Mouse (Mus musculus) adrenal gland, adult 10 weeks (tissue): ENCODE measurements around the gene Erich3. TPM values are rescaled to one million over a fixed set of nuclear protein-coding genes. Genes with fewer than 3 reads are reported as not detected.

Experiments
- polyA plus RNA-seq: library from polyadenylated mRNA; stranded (reverse); fragments of 350-450 nt; fragmentation: Illumina TruSeq; extraction: RNeasy Lipid Tissue Mini Kit (QIAGEN cat#74804); gene quantifications from one replicate; pipeline ENCODE4 v1.2.3, GENCODE M21; 2014; ENCODE audit warnings: low read depth, low replicate concordance

Gene Erich3
- polyA plus RNA-seq = 0.93 TPM

GRCm38 (mm10) chr3:154663545-154663944 lies at the start of gene Erich3:
TSS of gene Erich3 (plus strand) at chr3:154663859.

Other genes starting within 250 kb of the Erich3 start
- 11.7 TPM for gene Cryz, start 67.1 kb upstream of the Erich3 start, polyA plus RNA-seq
- gene Tyw3, start 66.8 kb upstream of the Erich3 start, polyA plus RNA-seq = 5.0 TPM